Mouse (Mus musculus) MEL (cell line): ENCODE results near the gene C9. TPM values are rescaled to one million over a fixed set of nuclear protein-coding genes. Genes with fewer than 3 reads are reported as not detected.

ENCODE experiments used
- DNase-seq: peaks from one replicate; pipeline ENCODE4 v3.0.0; 2011; ENCODE audit warnings: low read depth, low spot score
- H3K27ac ChIP-seq: 2 replicates; pipeline ENCODE4 v1.5.1; 2012; ENCODE audit warnings: low read depth, mild to moderate bottlenecking, control low read depth, low read length, moderate library complexity; ENCODE audit not compliant: control insufficient read depth
- H3K27me3 ChIP-seq, 2 experiments: fragments of 150-350 bp in 1 of 2; sonication (generic) in 1 of 2; 2 replicates each; pipeline ENCODE4 v1.6.1; 2012; ENCODE audit warnings: low read length in 2 of 2, mild to moderate bottlenecking in 2 of 2, improper control_type of control experiment in 1 of 2, moderate library complexity in 1 of 2; ENCODE audit not compliant: insufficient read depth in 2 of 2, control insufficient read depth in 1 of 2
- H3K36me3 ChIP-seq, 2 experiments: 2 replicates each; pipeline ENCODE4 v1.6.1; 2012 to 2014; ENCODE audit warnings: low read length in 2 of 2, improper control_type of control experiment in 1 of 2, inconsistent platforms in 1 of 2, mild to moderate bottlenecking in 1 of 2; ENCODE audit not compliant: insufficient read depth in 2 of 2, control insufficient read depth in 1 of 2
- H3K4me1 ChIP-seq, 2 experiments: fragments of 150-350 bp in 1 of 2; sonication (generic) in 1 of 2; 2 replicates each; pipeline ENCODE4 v1.6.1; 2012; ENCODE audit warnings: low read length in 2 of 2, improper control_type of control experiment in 1 of 2, mild to moderate bottlenecking in 1 of 2; ENCODE audit not compliant: insufficient read depth in 2 of 2, control insufficient read depth in 1 of 2
- H3K4me3 ChIP-seq, 2 experiments: fragments of 150-350 bp in 1 of 2; sonication (generic) in 1 of 2; 2 replicates each; pipeline ENCODE4 v1.5.1; 2012; ENCODE audit warnings: low read depth in 2 of 2, low read length in 2 of 2, mild to moderate bottlenecking in 2 of 2, moderate library complexity in 2 of 2, control low read depth in 1 of 2, improper control_type of control experiment in 1 of 2; ENCODE audit not compliant: control insufficient read depth in 1 of 2, insufficient read depth in 1 of 2
- H3K79me2 ChIP-seq: 2 replicates; pipeline ENCODE4 v1.6.1; 2012; ENCODE audit warnings: mild to moderate bottlenecking, low read length, moderate library complexity; ENCODE audit not compliant: control insufficient read depth, poor library complexity, insufficient read depth
- H3K9ac ChIP-seq: 2 replicates; pipeline ENCODE4 v1.6.1; 2012; ENCODE audit warnings: low read depth, mild to moderate bottlenecking, control low read depth, low read length, moderate library complexity; ENCODE audit not compliant: control insufficient read depth, poor library complexity, severe bottlenecking
- H3K9me3 ChIP-seq: fragments of 150-350 bp; sonication (generic); replicated peaks from 2 replicates; pipeline ENCODE4 v1.6.1; 2012; ENCODE audit warnings: mild to moderate bottlenecking, low read length, improper control_type of control experiment, moderate library complexity; ENCODE audit not compliant: insufficient read depth
- BHLHE40 ChIP-seq: IDR thresholded peaks from 2 replicates; pipeline ENCODE4 v1.6.1; 2012; ENCODE audit warnings: low read depth, mild to moderate bottlenecking, inconsistent platforms, low read length, improper control_type of control experiment, borderline replicate concordance
- CHD2 ChIP-seq: IDR thresholded peaks from 2 replicates; pipeline ENCODE4 v1.6.1; 2011; ENCODE audit warnings: low read length, improper control_type of control experiment
- CTCF ChIP-seq, 3 experiments: IDR thresholded peaks in 2 of 3; conservative IDR thresholded peaks in 1 of 3; 2 replicates each; pipeline ENCODE4 v1.5.1; 2011 to 2012; ENCODE audit warnings: low read length in 3 of 3, low read depth in 2 of 3, mild to moderate bottlenecking in 2 of 3, improper control_type of control experiment in 1 of 3, inconsistent platforms in 1 of 3, mixed read lengths in 1 of 3, moderate library complexity in 1 of 3; ENCODE audit not compliant: control insufficient read depth in 1 of 3, insufficient read depth in 1 of 3, poor library complexity in 1 of 3, severe bottlenecking in 1 of 3
- E2F4 ChIP-seq: IDR thresholded peaks from 2 replicates; pipeline ENCODE4 v1.6.1; 2011; ENCODE audit warnings: low read depth, low read length, improper control_type of control experiment, borderline replicate concordance
- EP300 ChIP-seq, 2 experiments: IDR thresholded peaks; 2 replicates each; pipeline ENCODE4 v1.6.1; 2011; ENCODE audit warnings: improper control_type of control experiment in 2 of 2, low read length in 2 of 2, low read depth in 1 of 2, mild to moderate bottlenecking in 1 of 2
- ETS1 ChIP-seq: IDR thresholded peaks from 2 replicates; pipeline ENCODE4 v1.6.1; 2012; ENCODE audit warnings: low read depth, mild to moderate bottlenecking, inconsistent platforms, low read length, improper control_type of control experiment, moderate library complexity
- GATA1 ChIP-seq: IDR thresholded peaks from 2 replicates; pipeline ENCODE4 v1.6.1; 2011; ENCODE audit warnings: low read depth, low read length, improper control_type of control experiment
- HCFC1 ChIP-seq: IDR thresholded peaks from 2 replicates; pipeline ENCODE4 v1.6.1; 2012; ENCODE audit warnings: low read depth, mild to moderate bottlenecking, inconsistent platforms, low read length, improper control_type of control experiment, moderate library complexity
- JUND ChIP-seq: IDR thresholded peaks from 2 replicates; pipeline ENCODE4 v1.6.1; 2011; ENCODE audit warnings: low read depth, mild to moderate bottlenecking, improper control_type of control experiment, low read length
- MAX ChIP-seq: IDR thresholded peaks from 2 replicates; pipeline ENCODE4 v1.6.1; 2011; ENCODE audit warnings: low read length, improper control_type of control experiment
- MAZ ChIP-seq: IDR thresholded peaks from 2 replicates; pipeline ENCODE4 v1.6.1; 2012; ENCODE audit warnings: low read depth, mild to moderate bottlenecking, inconsistent platforms, low read length, improper control_type of control experiment
- NRF1 ChIP-seq: IDR thresholded peaks from 2 replicates; pipeline ENCODE4 v1.6.1; 2014; ENCODE audit warnings: low read depth, mild to moderate bottlenecking, inconsistent platforms, low read length, improper control_type of control experiment, moderate library complexity; ENCODE audit not compliant: poor library complexity, insufficient read depth, severe bottlenecking
- POLR2AphosphoS2 ChIP-seq: IDR thresholded peaks from 2 replicates; pipeline ENCODE4 v1.6.1; 2011; ENCODE audit warnings: low read length, improper control_type of control experiment
- POLR2AphosphoS5 ChIP-seq: IDR thresholded peaks from 2 replicates; pipeline ENCODE4 v1.6.1; 2012; ENCODE audit warnings: low read depth, borderline replicate concordance, mild to moderate bottlenecking, inconsistent platforms, low read length, moderate library complexity, mixed read lengths
- SMC3 ChIP-seq: IDR thresholded peaks from 2 replicates; pipeline ENCODE4 v1.6.1; 2011; ENCODE audit warnings: low read depth, low read length, improper control_type of control experiment
- TAL1 ChIP-seq: IDR thresholded peaks from 2 replicates; pipeline ENCODE4 v1.6.1; 2012; ENCODE audit warnings: mild to moderate bottlenecking, inconsistent platforms, low read length, moderate library complexity, mixed read lengths
- TBP ChIP-seq: IDR thresholded peaks from 2 replicates; pipeline ENCODE4 v1.8.0; 2011; ENCODE audit warnings: low read depth, low read length, improper control_type of control experiment
- UBTF ChIP-seq: IDR thresholded peaks from 2 replicates; pipeline ENCODE4 v1.6.1; 2012; ENCODE audit warnings: low read depth, mild to moderate bottlenecking, inconsistent platforms, low read length, improper control_type of control experiment, moderate library complexity, borderline replicate concordance; ENCODE audit not compliant: insufficient read depth
- USF1 ChIP-seq: IDR thresholded peaks from 2 replicates; pipeline ENCODE4 v1.6.1; 2014; ENCODE audit warnings: low read depth, mild to moderate bottlenecking, inconsistent platforms, low read length, improper control_type of control experiment, moderate library complexity
- USF2 ChIP-seq, 2 experiments: IDR thresholded peaks; 2 replicates each; pipeline ENCODE4 v1.6.1; 2011 to 2012; ENCODE audit warnings: improper control_type of control experiment in 2 of 2, low read length in 2 of 2, borderline replicate concordance in 1 of 2, inconsistent platforms in 1 of 2, low read depth in 1 of 2, mild to moderate bottlenecking in 1 of 2; ENCODE audit not compliant: insufficient read depth in 1 of 2
- ZC3H11A ChIP-seq: IDR thresholded peaks from 2 replicates; pipeline ENCODE4 v1.6.1; 2012; ENCODE audit warnings: low read depth, mild to moderate bottlenecking, inconsistent platforms, low read length, improper control_type of control experiment
- ZNF384 ChIP-seq: IDR thresholded peaks from 2 replicates; pipeline ENCODE4 v1.6.1; 2012; ENCODE audit warnings: low read depth, mild to moderate bottlenecking, inconsistent platforms, low read length, improper control_type of control experiment
- polyA plus RNA-seq, 2 experiments: library from polyadenylated mRNA; stranded (reverse) in 1 of 2; unstranded in 1 of 2; fragments of >175 nt in 1 of 2; fragments of >200 nt in 1 of 2; gene quantifications; 2 replicates each; pipeline versions ENCODE4 v1.2.1 to v1.2.4; 2012; ENCODE audit warnings: low replicate concordance in 2 of 2, low read depth in 1 of 2; ENCODE audit not compliant: insufficient read length in 2 of 2, insufficient read depth in 1 of 2, missing spikeins in 1 of 2
- total RNA-seq: library from RNA; depleted of rRNA; stranded (reverse); fragments of 300-350 nt; gene quantifications from 2 replicates; pipeline ENCODE4 v1.2.3, GENCODE M21; 2012

C9 gene
- total and polyA plus RNA-seq, 3 experiments, result not detected

DNA sequence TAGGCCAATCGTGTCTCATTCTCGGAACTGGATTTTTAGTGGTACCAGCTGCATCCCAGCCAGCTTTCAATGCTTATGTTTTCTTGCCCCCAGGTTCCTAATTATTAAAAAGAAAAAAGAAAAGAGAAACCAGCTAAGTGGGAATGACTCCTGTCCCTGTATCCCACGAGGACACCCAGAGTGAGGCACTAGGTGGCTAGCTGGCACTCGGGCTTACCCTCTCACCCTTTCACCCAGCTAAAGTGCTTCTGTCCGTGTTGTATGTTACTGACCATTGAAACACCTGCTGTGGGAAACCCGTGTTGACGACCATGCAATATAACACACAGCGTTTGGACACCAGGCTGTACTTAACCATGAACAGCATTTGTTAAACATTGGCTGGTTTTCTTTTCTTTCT, 36.1 kb upstream of the C9 start:
- H3K9me3 ChIP-seq, result no peaks in the 10 kb centered on the region
- H3K27me3 ChIP-seq, result peaks cover 0 to 5% of the 10 kb centered on the region in 2 experiments; a peak in 2 of 4 replicates
- no peaks in the 10 kb centered on the region for H3K36me3 ChIP-seq
- no peak overlapping the region for H3K9ac ChIP-seq
- H3K79me2 ChIP-seq, result no peaks in the 10 kb centered on the region
- no peak for DNase-seq
- H3K4me3 ChIP-seq, result no peak overlapping the region
- no peak overlapping the region for H3K27ac ChIP-seq
- H3K4me1 ChIP-seq, result no peaks in the 10 kb centered on the region
- TF ChIP-seq SMC3, result no peak
- no peak for TF ChIP-seq TBP
- TF ChIP-seq MAZ, result no peak
- TF ChIP-seq NRF1, result no peak
- TF ChIP-seq UBTF, result no peak
- TF ChIP-seq HCFC1, result no peak
- no peak for TF ChIP-seq ETS1
- TF ChIP-seq GATA1, result no peak
- TF ChIP-seq TAL1, result no peak
- no peak for TF ChIP-seq E2F4
- no peak for TF ChIP-seq ZC3H11A
- TF ChIP-seq BHLHE40, result no peak
- TF ChIP-seq CTCF (IDR thresholded peaks at IDR 0.05 in 2 of 3, conservative IDR thresholded peaks at IDR 0.05 in 1 of 3; ENCODE audit: control insufficient read depth in 1 of 3, insufficient read depth in 1 of 3, low read depth in 2 of 3, low read length in 3 of 3, poor library complexity in 1 of 3, severe bottlenecking in 1 of 3), result no peak
- no peak for TF ChIP-seq POLR2AphosphoS2
- TF ChIP-seq JUND, result no peak
- TF ChIP-seq USF2 (IDR thresholded peaks at IDR 0.05; ENCODE audit: borderline replicate concordance in 1 of 2, insufficient read depth in 1 of 2, low read depth in 1 of 2, low read length in 2 of 2), result no peak
- TF ChIP-seq POLR2AphosphoS5, result no peak
- no peak for TF ChIP-seq CHD2
- TF ChIP-seq MAX, result no peak

GRCm38 (mm10) chr15:6410161-6410560, 35.0 kb upstream of the C9 start:
- H3K9me3 ChIP-seq, result no peaks in the 10 kb centered on the region
- no peaks in the 10 kb centered on the region for H3K79me2 ChIP-seq
- H3K27ac ChIP-seq, result no peak overlapping the region
- DNase-seq, result no peak
- peaks cover 0 to 8% of the 10 kb centered on the region in 2 experiments; a peak in 2 of 4 replicates for H3K27me3 ChIP-seq
- no peak overlapping the region for H3K9ac ChIP-seq
- TF ChIP-seq EP300 (IDR thresholded peaks at IDR 0.05; ENCODE audit: low read depth in 1 of 2, low read length in 2 of 2), result no peak
- TF ChIP-seq ZNF384, result no peak
- TF ChIP-seq USF1, result no peak
- no peaks in the 10 kb centered on the region for H3K36me3 ChIP-seq
- H3K4me1 ChIP-seq, result no peaks in the 10 kb centered on the region
- no peak overlapping the region for H3K4me3 ChIP-seq
